Mouse (Mus musculus) CH12.LX (cell line): Measurements from ENCODE around the gene Sobp. TPM values are rescaled to one million over a fixed set of nuclear protein-coding genes. Genes with fewer than 3 reads are reported as not detected.

Experiments
- DNase-seq: peaks from one replicate; pipeline ENCODE4 v3.0.0-alpha.2; 2013; ENCODE audit errors: extremely low read depth
- H3K27ac ChIP-seq: 2 replicates; pipeline ENCODE4 v1.5.1; 2012; ENCODE audit warnings: low read depth, mild to moderate bottlenecking, control low read depth, moderate library complexity; ENCODE audit not compliant: insufficient read depth
- H3K27me3 ChIP-seq: replicated peaks from 2 replicates; pipeline ENCODE3; 2012; ENCODE audit warnings: inconsistent platforms
- H3K36me3 ChIP-seq, 2 experiments: replicated peaks in 1 of 2; 2 replicates each; pipeline versions ENCODE3 to v1.6.1; 2012; ENCODE audit warnings: inconsistent platforms in 1 of 2, low read length in 1 of 2, mild to moderate bottlenecking in 1 of 2, mixed read lengths in 1 of 2, moderate library complexity in 1 of 2; ENCODE audit not compliant: control insufficient read depth in 1 of 2, insufficient read depth in 1 of 2
- H3K4me1 ChIP-seq, 2 experiments: 2 replicates each; pipeline ENCODE4 v1.6.1; 2012; ENCODE audit warnings: inconsistent platforms in 1 of 2, moderate library complexity in 1 of 2; ENCODE audit not compliant: insufficient read depth in 2 of 2, control insufficient read depth in 1 of 2
- H3K4me2 ChIP-seq: 2 replicates; pipeline ENCODE4 v1.6.1; 2012; ENCODE audit warnings: low read depth, mild to moderate bottlenecking, control low read depth; ENCODE audit not compliant: poor library complexity, insufficient read depth, severe bottlenecking
- H3K4me3 ChIP-seq, 3 experiments: fragments of 150-350 bp in 1 of 3; sonication (generic) in 1 of 3; replicated peaks in 1 of 3; 2 replicates each; pipeline versions ENCODE3 to v1.5.1; 2011 to 2012; ENCODE audit warnings: low read depth in 2 of 3, low read length in 2 of 3, mild to moderate bottlenecking in 2 of 3, moderate library complexity in 2 of 3, control low read depth in 1 of 3, improper control_type of control experiment in 1 of 3, inconsistent platforms in 1 of 3, mixed read lengths in 1 of 3; ENCODE audit not compliant: poor library complexity in 1 of 3
- H3K79me2 ChIP-seq: replicated peaks from 2 replicates; pipeline ENCODE4 v1.6.1; 2012; ENCODE audit warnings: mild to moderate bottlenecking, moderate library complexity; ENCODE audit not compliant: control insufficient read depth, poor library complexity, insufficient read depth, severe bottlenecking; ENCODE audit errors: extremely low read depth
- H3K9ac ChIP-seq: 2 replicates; pipeline ENCODE4 v1.6.1; 2012; ENCODE audit warnings: low read depth, mild to moderate bottlenecking, control low read depth, moderate library complexity; ENCODE audit not compliant: insufficient read depth
- H3K9me3 ChIP-seq: replicated peaks from 2 replicates; pipeline ENCODE3; 2012; ENCODE audit warnings: low read length, inconsistent platforms, mixed read lengths
- CTCF ChIP-seq, 2 experiments: IDR thresholded peaks in 1 of 2; conservative IDR thresholded peaks in 1 of 2; 2 replicates each; pipeline ENCODE4 v1.5.1; 2011 to 2012; ENCODE audit warnings: low read depth in 2 of 2, low read length in 2 of 2, improper control_type of control experiment in 1 of 2, inconsistent platforms in 1 of 2, mild to moderate bottlenecking in 1 of 2, moderate library complexity in 1 of 2
- ELF1 ChIP-seq: IDR thresholded peaks from 2 replicates; pipeline ENCODE4 v1.6.1; 2014; ENCODE audit warnings: low read depth, mild to moderate bottlenecking, inconsistent platforms, low read length, improper control_type of control experiment
- GABPA ChIP-seq: IDR thresholded peaks from 2 replicates; pipeline ENCODE4 v1.6.1; 2012; ENCODE audit warnings: low read depth, low read length, improper control_type of control experiment, inconsistent platforms; ENCODE audit not compliant: insufficient replicate concordance
- KAT2A ChIP-seq: IDR thresholded peaks from 2 replicates; pipeline ENCODE4 v1.6.1; 2012; ENCODE audit warnings: low read length, improper control_type of control experiment, inconsistent platforms; ENCODE audit not compliant: insufficient replicate concordance
- MAX ChIP-seq: IDR thresholded peaks from 2 replicates; pipeline ENCODE4 v1.6.1; 2011; ENCODE audit warnings: low read length, improper control_type of control experiment
- MAZ ChIP-seq: IDR thresholded peaks from 2 replicates; pipeline ENCODE4 v1.6.1; 2012; ENCODE audit warnings: low read depth, mild to moderate bottlenecking, inconsistent platforms, low read length, improper control_type of control experiment, moderate library complexity
- MXI1 ChIP-seq: IDR thresholded peaks from 2 replicates; pipeline ENCODE4 v1.6.1; 2011; ENCODE audit warnings: mild to moderate bottlenecking, low read depth, low read length, improper control_type of control experiment
- NRF1 ChIP-seq: IDR thresholded peaks from 2 replicates; pipeline ENCODE4 v1.6.1; 2014; ENCODE audit warnings: low read depth, mild to moderate bottlenecking, inconsistent platforms, low read length, improper control_type of control experiment, moderate library complexity
- POLR2A ChIP-seq: IDR thresholded peaks from 2 replicates; pipeline ENCODE4 v1.6.1; 2011; ENCODE audit warnings: low read depth, mild to moderate bottlenecking, improper control_type of control experiment, low read length
- POLR2AphosphoS2 ChIP-seq: IDR thresholded peaks from 2 replicates; pipeline ENCODE4 v1.6.1; 2011; ENCODE audit warnings: low read depth, low read length, improper control_type of control experiment
- RCOR1 ChIP-seq: conservative IDR thresholded peaks from 2 replicates; pipeline ENCODE4 v1.6.1; 2012; ENCODE audit warnings: low read depth, mild to moderate bottlenecking, inconsistent platforms, low read length, improper control_type of control experiment
- SIN3A ChIP-seq: IDR thresholded peaks from 2 replicates; pipeline ENCODE4 v1.6.1; 2012; ENCODE audit warnings: low read length, improper control_type of control experiment, inconsistent platforms
- USF1 ChIP-seq: IDR thresholded peaks from 2 replicates; pipeline ENCODE4 v1.6.1; 2014; ENCODE audit warnings: low read depth, mild to moderate bottlenecking, inconsistent platforms, low read length, improper control_type of control experiment
- USF2 ChIP-seq: conservative IDR thresholded peaks from 2 replicates; pipeline ENCODE4 v1.6.1; 2011; ENCODE audit warnings: low read depth, low read length, improper control_type of control experiment
- ZC3H11A ChIP-seq: IDR thresholded peaks from 2 replicates; pipeline ENCODE4 v1.6.1; 2012; ENCODE audit warnings: low read depth, mild to moderate bottlenecking, inconsistent platforms, low read length, improper control_type of control experiment
- ZKSCAN1 ChIP-seq: IDR thresholded peaks from 2 replicates; pipeline ENCODE4 v1.6.1; 2012; ENCODE audit warnings: low read depth, inconsistent platforms, low read length, improper control_type of control experiment, borderline replicate concordance
- ZNF384 ChIP-seq: IDR thresholded peaks from 2 replicates; pipeline ENCODE4 v1.6.1; 2012; ENCODE audit warnings: low read depth, low read length, improper control_type of control experiment, inconsistent platforms
- dilution Hi-C: fragments of 300-500 bp; cut with MboI; formaldehyde crosslinking; loops from 2 replicates; pipeline ENCODE4 v1.14.3; 2020; ENCODE audit warnings: low sequenced_read_pairs; ENCODE audit not compliant: extremely low pct_unique_long_range_greater_than_20kb, extremely low pct_ligation_motif_present
- in situ Hi-C: fragments of 300-500 bp; cut with MboI; formaldehyde crosslinking; loops from 3 replicates; pipeline ENCODE4 v1.14.3; 2019; ENCODE audit warnings: low sequenced_read_pairs, low pct_ligation_motif_present, low pct_unique_long_range_greater_than_20kb, mixed read lengths
- polyA plus RNA-seq: library from polyadenylated mRNA; unstranded; fragments of >175 nt; gene quantifications from 2 replicates; pipeline ENCODE4 v1.2.1, GENCODE M21; 2012; ENCODE audit warnings: low read depth; ENCODE audit not compliant: insufficient read length
- total RNA-seq, 2 experiments: library from RNA; depleted of rRNA; stranded (reverse); fragments of 300-350 nt in 1 of 2; fragments of >200 nt in 1 of 2; gene quantifications; 2 replicates each; pipeline ENCODE4 v1.2.3; 2012 to 2014

The Sobp gene
- total and polyA plus RNA-seq, 3 experiments: 0.04 to 0.77 (median 0.08) TPM

DNA sequence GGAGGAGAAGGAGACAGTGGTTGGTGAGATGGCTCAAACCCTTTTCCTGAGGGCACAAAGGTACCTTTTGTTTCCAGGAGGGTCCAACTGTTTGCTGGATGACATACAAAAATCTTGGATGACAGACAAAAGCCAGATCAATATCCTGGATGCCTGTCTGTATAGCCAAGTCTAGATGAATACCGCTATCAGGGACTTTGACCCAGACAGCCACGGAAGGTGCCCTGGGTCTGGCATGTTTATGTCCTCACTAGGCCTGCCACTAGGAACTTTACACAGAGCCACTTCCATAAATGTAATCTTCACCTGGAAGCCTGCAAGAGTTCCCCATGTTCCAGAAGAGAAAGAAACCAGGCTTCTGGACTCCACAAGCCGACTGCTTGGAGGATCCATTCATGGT is 172.9 kb downstream of the Sobp start:
- H3K9me3 ChIP-seq: no peaks in the 10 kb centered on the region
- TF ChIP-seq MAZ: no peak
- TF ChIP-seq ZC3H11A: no peak
- TF ChIP-seq MXI1: no peak
- no peaks in the 10 kb centered on the region for H3K79me2 ChIP-seq
- no peak overlapping the region for H3K9ac ChIP-seq
- H3K27me3 ChIP-seq: no peaks in the 10 kb centered on the region
- H3K4me3 ChIP-seq: no peak overlapping the region
- DNase-seq: no peak
- in situ Hi-C loops: no loop called here
- no peaks in the 10 kb centered on the region for H3K4me1 ChIP-seq
- no peak overlapping the region for H3K27ac ChIP-seq
- dilution Hi-C loops: no loop called here
- H3K4me2 ChIP-seq: no peak overlapping the region
- H3K36me3 ChIP-seq: no peaks in the 10 kb centered on the region

DNA sequence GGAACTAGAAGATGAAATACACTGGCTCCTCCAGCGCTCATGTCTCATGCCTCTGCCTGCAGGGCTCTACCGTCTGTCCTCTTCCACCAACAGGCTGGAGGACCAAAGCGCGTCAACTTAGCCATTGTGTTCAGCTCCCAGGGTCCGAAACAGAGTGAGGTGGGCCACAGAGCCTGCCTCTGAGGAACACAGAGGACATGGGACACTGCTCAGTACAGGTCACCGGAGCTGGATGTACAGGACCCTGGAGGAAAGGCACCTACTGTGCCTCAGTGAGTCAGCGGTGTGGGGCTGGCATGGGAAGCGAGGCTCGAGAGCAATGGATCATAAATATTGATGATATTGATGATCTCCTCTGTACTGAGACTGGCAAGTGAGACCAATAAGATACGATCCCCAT is 175.0 kb downstream of the Sobp start:
- Histone ChIP-seq H3K9me3 (no peaks in the 10 kb centered on the region), H3K4me2 (no peak overlapping the region), H3K27me3 (no peaks in the 10 kb centered on the region), H3K79me2 (no peaks in the 10 kb centered on the region), H3K27ac (no peak overlapping the region), H3K9ac (no peak overlapping the region), H3K4me3 (no peak overlapping the region), H3K36me3 (no peaks in the 10 kb centered on the region), H3K4me1 (no peaks in the 10 kb centered on the region)
- no peak for DNase-seq
- TF ChIP-seq USF1 (no peak), NRF1 (no peak), ELF1 (no peak), POLR2A (no peak), CTCF (conservative IDR thresholded peaks at IDR 0.05 in 1 of 2, IDR thresholded peaks at IDR 0.05 in 1 of 2; ENCODE audit: low read depth in 2 of 2, low read length in 2 of 2) (no peak), RCOR1 (no peak), GABPA (no peak), KAT2A (no peak), ZKSCAN1 (no peak), ZC3H11A (no peak), POLR2AphosphoS2 (no peak), MAX (no peak), ZNF384 (no peak)
- in situ Hi-C loops: loop anchor here (25.0 kb wide), 1 partner anchor 687 kb away; no protein-coding TSS in a partner anchor
- dilution Hi-C loops: no loop called here

DNA sequence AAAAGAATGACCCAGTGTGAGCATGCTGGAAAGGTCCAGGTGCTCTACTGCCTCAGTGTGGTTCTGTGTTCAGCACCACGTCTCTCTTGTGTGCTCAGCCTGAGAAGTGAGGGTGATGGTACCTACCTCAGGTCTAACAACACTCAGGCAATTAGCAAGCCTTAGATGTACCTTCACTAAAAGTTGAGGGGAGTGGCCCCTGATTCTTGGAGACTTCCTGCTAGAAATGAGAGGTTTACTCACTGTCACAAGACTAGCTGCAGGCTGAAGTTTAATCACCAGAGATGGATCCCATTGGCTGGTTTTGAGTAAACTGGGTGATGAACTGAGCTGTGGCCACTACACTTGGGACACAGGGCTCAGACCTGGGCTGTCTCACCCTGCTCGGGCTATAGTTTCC is 177.1 kb downstream of the Sobp start:
- Histone ChIP-seq H3K27me3 (no peaks in the 10 kb centered on the region), H3K79me2 (no peaks in the 10 kb centered on the region), H3K4me1 (no peaks in the 10 kb centered on the region), H3K9ac (no peak overlapping the region), H3K36me3 (no peaks in the 10 kb centered on the region), H3K4me3 (no peak overlapping the region), H3K4me2 (no peak overlapping the region), H3K27ac (no peak overlapping the region), H3K9me3 (no peaks in the 10 kb centered on the region)
- dilution Hi-C loops: no loop called here
- in situ Hi-C loops: loop anchor here (25.0 kb wide), 1 partner anchor 685 kb away; no protein-coding TSS in a partner anchor
- TF ChIP-seq KAT2A: no peak
- TF ChIP-seq RCOR1: no peak
- TF ChIP-seq POLR2A: no peak
- TF ChIP-seq USF2: no peak
- no peak for TF ChIP-seq SIN3A
- DNase-seq: no peak
